Mouse (Mus musculus) thymus, postnatal 10 days (tissue): Measurements from ENCODE around the gene Lef1.

Source experiments
- DNase-seq, 2 experiments: peaks; one replicate each; pipeline ENCODE4 v3.0.0; 2021; ENCODE audit warnings: low spot score in 2 of 2

Lef1 gene

GRCm38 (mm10) chr3:131139345-131140090 lies 29.2 kb downstream of the Lef1 start:
- DNase-seq, result no peak

DNA sequence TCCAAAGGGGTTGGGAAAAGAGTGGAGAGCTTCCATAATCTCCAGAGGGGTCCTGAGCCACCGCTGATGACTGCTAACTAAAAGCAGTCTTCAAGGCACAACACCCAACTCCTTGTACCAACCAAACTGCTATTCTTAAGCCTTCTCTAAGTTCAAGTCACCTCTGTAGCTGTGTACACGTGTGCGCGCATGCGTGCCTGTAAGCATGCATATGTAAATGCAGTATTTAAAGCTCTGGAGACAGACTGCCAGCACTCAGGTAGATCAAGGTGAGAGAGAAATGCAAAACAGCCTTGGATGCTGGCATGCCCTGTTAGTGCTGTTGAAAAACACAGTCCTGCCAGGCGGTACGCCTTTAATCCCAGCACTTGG lies 29.8 kb downstream of the Lef1 start:
- no peak for DNase-seq

DNA sequence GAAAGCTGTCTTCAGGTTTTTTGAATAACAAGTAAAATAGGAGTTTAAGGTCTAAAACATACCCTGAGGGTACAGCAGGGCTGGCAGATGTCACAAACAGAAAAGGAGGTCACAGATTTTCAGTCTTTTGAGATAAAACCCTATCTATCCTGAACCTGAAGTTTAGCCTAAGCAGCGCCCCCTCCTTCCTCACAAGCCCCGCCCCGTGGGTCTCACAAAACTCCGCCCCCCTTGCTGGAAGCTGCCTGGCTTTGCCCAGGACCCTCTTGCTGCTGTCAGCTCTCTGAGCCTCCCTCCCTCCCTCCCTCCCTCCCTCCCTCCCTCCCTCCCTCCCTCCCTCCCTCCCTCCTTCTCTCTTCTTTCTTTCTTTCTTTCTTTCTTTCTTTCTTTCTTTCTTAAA lies 31.3 kb downstream of the Lef1 start:
- peak; percentile 63 to 72 for DNase-seq

- no peak for DNase-seq
Observed at GRCm38 (mm10) chr3:131144250-131144649, 34.0 kb downstream of the Lef1 start.

DNA sequence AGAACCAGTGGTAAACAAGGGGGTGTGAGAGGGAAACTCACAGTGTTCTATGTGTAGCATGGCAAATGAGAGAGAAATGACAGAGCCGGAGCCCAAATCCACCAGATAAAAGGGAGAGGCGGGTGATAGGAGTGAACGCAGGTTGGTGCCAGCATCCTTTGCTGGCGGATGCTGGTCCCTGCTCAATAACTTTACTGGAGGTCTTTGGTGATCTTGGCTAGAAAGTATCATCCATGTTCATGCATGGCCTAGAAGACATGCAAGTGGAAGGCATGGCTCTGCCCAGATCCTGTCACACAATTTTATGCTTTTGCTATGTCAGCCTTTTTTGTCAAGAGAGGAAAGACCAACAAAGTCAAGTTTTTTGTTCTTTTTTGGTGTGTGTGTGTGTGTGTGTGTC lies 42.6 kb downstream of the Lef1 start:
- no peak for DNase-seq

DNA sequence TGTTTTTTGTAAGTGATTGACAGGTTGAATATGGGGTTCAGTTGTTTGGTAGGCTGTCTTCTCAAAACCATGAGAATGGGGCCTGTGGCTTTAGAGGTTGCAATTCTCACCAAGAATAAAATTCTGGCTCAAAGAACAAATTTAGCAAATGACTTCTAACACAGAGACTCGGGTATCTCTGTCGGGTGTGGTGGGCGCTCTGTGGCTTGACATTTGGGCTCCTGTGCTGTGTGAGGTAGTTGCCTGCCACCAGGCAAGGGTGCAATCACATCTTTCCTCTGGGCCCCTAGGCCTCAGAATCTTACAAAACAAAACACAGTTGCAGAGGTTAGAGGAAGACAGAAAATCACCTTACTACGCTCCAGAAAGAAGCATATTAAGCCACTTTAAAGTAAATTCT lies 43.6 kb downstream of the Lef1 start:
- no peak for DNase-seq

DNA sequence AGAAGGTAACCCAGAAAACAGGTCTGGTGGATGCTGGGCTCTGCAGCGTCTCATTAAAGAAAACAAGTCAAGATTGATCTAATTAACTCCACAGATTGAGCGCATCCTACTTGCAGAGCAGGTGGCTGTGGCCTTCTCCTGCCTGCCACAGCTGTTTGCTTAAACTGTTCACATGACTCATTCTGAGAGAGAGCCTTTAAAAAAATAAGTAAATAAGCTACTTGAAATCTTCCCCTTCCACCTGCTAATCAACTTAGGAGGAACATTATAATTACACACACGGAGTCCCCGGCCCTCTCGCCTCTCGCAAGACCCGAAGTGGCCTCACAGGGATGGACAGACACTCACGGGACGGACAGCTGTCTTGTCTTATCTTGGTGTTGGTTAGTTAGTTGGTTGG lies 44.3 kb downstream of the Lef1 start:
- no peak for DNase-seq

DNA sequence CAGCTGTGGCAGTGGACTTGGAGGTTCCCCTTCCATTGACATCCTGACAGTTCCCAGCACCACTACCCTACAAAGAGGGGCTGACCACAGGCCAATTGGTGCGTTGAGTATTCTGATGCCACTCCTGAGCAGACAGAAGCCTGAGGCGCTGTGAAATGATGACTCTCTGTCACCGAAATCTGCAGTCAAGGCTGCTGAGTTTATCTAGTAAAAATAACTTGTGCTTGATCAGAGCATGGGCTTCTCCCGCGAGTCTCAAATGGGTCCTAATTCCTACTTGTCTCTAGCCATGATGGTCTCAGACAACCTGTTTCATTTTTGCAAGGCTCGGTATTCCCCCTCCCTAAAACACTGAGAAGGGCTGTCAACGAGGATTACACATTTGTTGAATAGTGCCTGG lies 44.8 kb downstream of the Lef1 start:
- no peak for DNase-seq

DNA sequence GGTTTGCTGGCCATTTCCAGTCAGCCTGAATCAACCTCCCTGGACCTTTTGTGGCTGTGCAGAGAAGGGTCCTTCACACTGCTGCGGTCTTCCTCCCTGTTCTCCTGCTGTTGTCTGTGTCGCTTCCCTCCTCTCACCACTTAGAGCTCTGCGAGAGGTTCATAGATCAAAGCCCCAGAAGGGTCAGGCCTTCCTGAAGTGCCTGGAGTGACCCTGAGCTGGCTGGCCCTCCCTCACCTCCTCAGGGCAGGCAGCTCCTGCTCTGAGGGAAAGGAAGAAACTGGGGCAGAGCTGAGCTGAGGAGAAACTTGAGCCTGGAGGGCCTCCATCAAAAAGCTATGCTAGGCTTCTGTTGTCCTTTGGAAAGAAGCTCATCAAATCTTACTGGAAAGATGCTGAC lies 45.4 kb downstream of the Lef1 start:
- no peak for DNase-seq

GRCm38 (mm10) chr3:131156377-131156776 lies 46.1 kb downstream of the Lef1 start:
- peak; percentile 61 to 63 for DNase-seq

- peak; percentile 71 to 72 for DNase-seq
Observed at GRCm38 (mm10) chr3:131157471-131157870, 47.2 kb downstream of the Lef1 start.

DNA sequence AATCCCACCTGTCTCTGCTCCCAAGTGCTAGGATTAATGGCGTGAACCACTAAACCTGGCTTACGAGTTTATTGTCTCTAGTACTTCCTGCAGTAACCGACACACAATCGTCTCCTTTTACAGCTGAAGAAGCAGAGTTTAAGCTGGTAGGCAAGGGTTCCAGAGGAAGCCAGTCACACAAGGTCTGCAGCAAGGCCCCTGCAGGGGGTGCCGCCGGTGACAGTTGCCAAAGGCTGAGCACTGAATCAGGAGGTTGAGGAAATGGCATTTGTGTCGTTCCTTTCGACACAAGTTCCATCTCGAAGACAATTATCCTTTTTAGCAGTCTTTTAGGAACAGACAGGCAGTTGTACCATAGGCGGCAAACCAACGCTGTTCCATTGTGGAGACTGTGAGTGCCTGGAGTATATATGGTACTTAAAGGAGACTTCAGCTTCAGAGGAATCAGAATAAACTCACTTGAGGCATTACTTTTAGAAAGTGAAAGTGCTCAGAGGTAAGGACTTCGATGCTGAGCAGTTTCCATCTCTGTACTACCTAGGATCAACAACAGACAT lies 49.0 kb downstream of the Lef1 start:
- peak; percentile 47 to 52 for DNase-seq

DNA sequence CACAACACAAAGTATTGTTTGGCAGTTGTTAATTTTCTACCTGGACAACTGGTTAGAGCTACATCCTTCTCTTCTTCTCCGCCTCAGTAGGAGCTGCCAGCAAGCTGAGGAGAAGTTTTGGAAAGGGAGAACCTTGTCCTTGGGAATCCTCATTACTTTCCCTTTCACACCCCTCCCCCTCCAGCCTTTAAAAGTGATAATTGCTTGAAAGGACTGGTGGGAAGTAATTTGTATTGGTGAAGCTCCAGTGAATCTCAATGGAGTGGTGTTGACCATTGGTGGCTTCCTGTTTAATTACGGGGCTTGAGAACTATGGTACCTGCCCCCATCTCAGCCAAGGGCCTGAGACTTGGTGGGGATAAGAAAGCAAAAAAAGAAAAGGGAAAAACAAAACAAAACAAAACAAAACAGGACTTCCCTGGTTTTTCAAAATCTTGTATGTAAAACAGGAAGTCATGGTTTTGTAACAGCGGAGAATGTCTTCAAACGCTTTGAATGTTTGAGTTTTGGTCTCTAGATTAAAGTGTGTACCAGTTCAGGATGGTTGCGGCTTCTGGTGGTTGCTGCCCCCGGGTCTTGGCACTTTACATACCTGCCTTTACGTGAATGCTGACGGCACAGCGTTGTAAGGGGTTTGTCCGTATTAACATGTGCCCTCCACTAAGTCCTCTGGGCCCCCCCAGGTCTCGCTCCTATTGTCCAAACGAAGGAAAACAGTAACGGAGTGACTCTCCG lies 49.8 kb downstream of the Lef1 start:
- DNase-seq, result no peak

GRCm38 (mm10) chr3:131160921-131161320 lies 50.6 kb downstream of the Lef1 start:
- no peak for DNase-seq

GRCm38 (mm10) chr3:131167731-131168130 lies 57.5 kb downstream of the Lef1 start:
- no peak for DNase-seq

DNA sequence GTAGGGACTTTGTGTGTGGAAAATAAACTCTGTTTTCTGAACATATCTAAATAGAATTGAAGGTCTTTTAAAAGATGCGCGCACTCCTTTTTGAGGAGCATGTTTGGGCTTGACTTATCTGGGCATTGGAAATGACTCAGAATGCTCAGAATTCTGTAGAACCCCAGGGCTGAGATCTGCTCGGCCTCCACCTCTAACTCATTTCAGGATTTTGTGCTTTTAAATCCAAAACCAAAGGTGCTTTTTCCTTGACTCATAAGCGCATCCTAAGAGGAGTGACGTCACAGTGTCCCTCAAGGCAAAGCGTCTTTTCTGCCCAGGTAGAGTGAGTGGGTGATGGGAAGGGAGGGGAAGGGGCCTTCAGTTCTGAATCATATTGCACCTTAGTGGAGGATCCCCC lies 58.9 kb downstream of the Lef1 start:
- DNase-seq, result no peak

GRCm38 (mm10) chr3:131170099-131170643 lies 59.9 kb downstream of the Lef1 start:
- no peak for DNase-seq

GRCm38 (mm10) chr3:131171292-131171960 lies 61.2 kb downstream of the Lef1 start:
- no peak for DNase-seq

DNA sequence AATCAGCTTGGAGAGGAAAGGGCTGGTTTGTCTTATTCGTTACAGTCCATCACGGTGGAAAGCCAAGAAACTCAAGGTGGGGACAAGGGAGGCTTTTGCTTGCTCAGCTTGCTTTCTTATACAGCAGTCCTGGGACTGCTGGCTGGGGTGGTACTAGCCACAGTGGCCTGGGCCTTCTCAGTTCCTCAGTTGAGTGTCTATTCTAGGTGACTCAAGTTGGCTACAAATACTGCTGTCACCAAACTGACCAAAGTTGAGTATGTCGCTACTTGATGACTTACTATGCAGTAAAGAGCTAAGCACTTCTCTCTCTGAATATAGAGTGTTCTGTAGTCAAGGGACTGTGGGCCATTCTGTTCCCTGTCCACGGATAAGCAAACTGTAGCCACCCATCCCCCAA lies 62.0 kb downstream of the Lef1 start:
- DNase-seq, result no peak

DNA sequence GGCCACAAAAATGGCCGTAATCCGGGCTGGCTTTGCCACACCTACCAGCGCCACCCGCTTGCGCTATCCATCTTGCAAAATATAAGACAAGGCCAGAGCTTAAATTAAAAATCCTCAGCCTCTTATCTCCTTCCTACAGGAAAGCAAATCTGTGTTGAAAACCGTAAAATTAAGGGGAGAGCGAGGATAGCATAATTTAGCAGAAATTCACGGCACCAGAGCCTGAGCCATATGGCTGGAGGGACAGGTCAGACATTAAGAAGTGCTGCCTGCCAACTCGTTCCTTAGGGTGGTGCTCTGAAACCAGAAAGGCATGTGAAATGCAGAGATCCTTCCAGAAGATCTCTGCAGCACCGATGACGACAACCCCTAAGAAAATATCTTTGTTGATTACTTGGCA lies 70.7 kb downstream of the Lef1 start:
- DNase-seq, result no peak

DNA sequence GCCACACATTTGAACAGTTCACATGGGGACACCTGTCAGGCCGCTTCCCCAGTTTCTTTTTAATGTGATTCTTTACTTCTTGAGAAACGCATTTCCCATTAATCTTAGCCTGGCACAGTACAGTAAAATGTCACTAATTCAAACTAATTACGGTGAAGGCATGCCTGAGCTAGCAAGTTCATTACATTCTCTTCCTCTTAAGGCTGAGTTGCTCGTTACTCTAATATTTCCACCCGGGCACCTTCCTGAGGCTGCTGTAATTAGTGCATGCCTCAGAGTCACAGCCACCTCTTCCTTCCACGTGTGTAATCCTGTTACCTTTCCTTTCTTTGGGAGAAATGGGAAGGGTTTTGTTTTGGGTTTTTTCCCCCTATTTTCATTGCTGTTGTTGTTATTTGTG lies 71.9 kb downstream of the Lef1 start:
- no peak for DNase-seq

GRCm38 (mm10) chr3:131186193-131186592 lies 75.9 kb downstream of the Lef1 start:
- DNase-seq, result no peak
